8 mouse cellular contexts compared by ENCODE assay signal in genomic region chr4:107921952-107922351, GRCm38 (mm10). TPM values are rescaled to one million over a fixed set of nuclear protein-coding genes. Genes with fewer than 3 reads are reported as not detected.
A peak's percentile ranks its signal among the peaks of the same experiment; 100 is the strongest.
DNase-seq lines count a peak whose midpoint lies in the region; ATAC-seq lines count a peak whose summit lies in the region.

No protein-coding gene starts in this region.

- H3K36me3 ChIP-seq in forebrain, embryonic 10.5 days (replicated peaks) = 0 out of 2 replicates have a peak, but pooled peaks cover 6% of the 10 kb centered on the region
- no peaks in the 10 kb centered on the region for H3K36me3 ChIP-seq in forebrain, embryonic 15.5 days

- H3K27me3 ChIP-seq in forebrain, embryonic 10.5 days (ENCODE audit: poor library complexity, severe bottlenecking) = no peaks in the 10 kb centered on the region
- H3K27me3 ChIP-seq in forebrain, embryonic 15.5 days = 0 out of 2 replicates have a peak, but pooled peaks cover 4% of the 10 kb centered on the region

- no peaks in the 10 kb centered on the region for H3K9me3 ChIP-seq in forebrain, embryonic 10.5 days
- no peaks in the 10 kb centered on the region for H3K9me3 ChIP-seq in forebrain, embryonic 15.5 days

- peaks cover 14% of the 10 kb centered on the region for H3K4me1 ChIP-seq in forebrain, embryonic 10.5 days
- H3K4me1 ChIP-seq in forebrain, embryonic 15.5 days = peaks cover 11% of the 10 kb centered on the region; the same call in 1 of the 2 replicates

- H3K4me3 ChIP-seq in forebrain, embryonic 10.5 days = peak overlapping the region; percentile 90; the same call in 1 of the 2 replicates
- no peak overlapping the region for H3K4me3 ChIP-seq in forebrain, embryonic 15.5 days

- 75% methylated on average over 4 of the region's 4 CpGs for WGBS in forebrain, embryonic 10.5 days
- 67% methylated on average over 4 of the region's 4 CpGs for WGBS in forebrain, embryonic 15.5 days

- no peak for DNase-seq in forebrain, embryonic 10.5 days (ENCODE audit: extremely low spot score, low spot score)
- peak; percentile 64 to 68 for DNase-seq in heart, adult 9 months (ENCODE audit: low spot score in 2 of 2)
- peak; percentile 89 for DNase-seq in kidney, adult 9 months
- peak; percentile 23 for DNase-seq in lung, postnatal 10 days
- DNase-seq in right cerebral cortex, postnatal 10 days (ENCODE audit: low spot score in 2 of 2) = no peak
- DNase-seq in layer of hippocampus, adult 18-20 months (ENCODE audit: low spot score in 2 of 2) = no peak

- no peak overlapping the region for H3K4me2 ChIP-seq in forebrain, embryonic 15.5 days (replicated peaks)

- no peak overlapping the region for H3K9ac ChIP-seq in forebrain, embryonic 15.5 days (replicated peaks)

- ATAC-seq in forebrain, embryonic 15.5 days (replicated peaks) = no peak
- no peak for ATAC-seq in frontal cortex, adult (ENCODE audit: low TSS enrichment)

- no peak overlapping the region for H3K27ac ChIP-seq in forebrain, embryonic 10.5 days
- no peak overlapping the region for H3K27ac ChIP-seq in forebrain, embryonic 15.5 days (replicated peaks)

RNA-seq across cellular contexts. Expression of gene Cpt2, which starts 1.5 kb away (rescaled TPM):
- 36.4 and 41.3 TPM in 2 replicates for polyA plus RNA-seq in forebrain, embryonic 10.5 days (2016; fragmentation: Nextera tagmentation; extraction: Ambion mirVana)
- polyA plus RNA-seq in forebrain, embryonic 15.5 days (2015; fragmentation: Nextera tagmentation; extraction: Ambion mirVana) = 13.2 and 13.7 TPM in 2 replicates
- 1 to 10 TPM; 6.1 to 9.4 TPM for total RNA-seq in layer of hippocampus, adult 18-20 months (2021)

RNA-seq across cellular contexts. Expression of gene 0610037L13Rik, which starts 32.3 kb away (rescaled TPM):
- polyA plus RNA-seq in forebrain, embryonic 10.5 days (2016; fragmentation: Nextera tagmentation; extraction: Ambion mirVana) = 102 and 105 TPM in 2 replicates
- polyA plus RNA-seq in forebrain, embryonic 15.5 days (2015; fragmentation: Nextera tagmentation; extraction: Ambion mirVana) = 113 and 114 TPM in 2 replicates
- 10 to 100 TPM; 67.5 to 68.7 TPM for total RNA-seq in layer of hippocampus, adult 18-20 months (2021)

RNA-seq across cellular contexts. Expression of gene Magoh, which starts 42.4 kb away (rescaled TPM):
- polyA plus RNA-seq in forebrain, embryonic 10.5 days (2016; fragmentation: Nextera tagmentation; extraction: Ambion mirVana) = 245 and 247 TPM in 2 replicates
- 141 and 152 TPM in 2 replicates for polyA plus RNA-seq in forebrain, embryonic 15.5 days (2015; fragmentation: Nextera tagmentation; extraction: Ambion mirVana)
- 10 to 100 TPM; 39.4 to 40.3 TPM for total RNA-seq in layer of hippocampus, adult 18-20 months (2021)

RNA-seq across cellular contexts. Expression of gene Slc1a7, which starts 46.2 kb away (rescaled TPM):
- 0.06 TPM in 1 of 2 replicates, not detected in the other for polyA plus RNA-seq in forebrain, embryonic 10.5 days (2016; fragmentation: Nextera tagmentation; extraction: Ambion mirVana)
- 0.05 TPM in 1 of 2 replicates, not detected in the other for polyA plus RNA-seq in forebrain, embryonic 15.5 days (2015; fragmentation: Nextera tagmentation; extraction: Ambion mirVana)
- total RNA-seq in layer of hippocampus, adult 18-20 months (2021) = not detected

Comparison
In these comparisons a context has a peak if more than half of its experiments do, and no peak if none do; other contexts are left out.
1. DNase-seq: peak in heart, adult 9 months (2 of 2), kidney, adult 9 months (single experiment) and lung, postnatal 10 days (single experiment); none in forebrain, embryonic 10.5 days (single experiment), right cerebral cortex, postnatal 10 days (0 of 2) and layer of hippocampus, adult 18-20 months (0 of 2).